Mouse (Mus musculus): Measurements from ENCODE around the gene Pot1a. TPM values are rescaled to one million over a fixed set of nuclear protein-coding genes. Genes with fewer than 3 reads are reported as not detected.

Pot1a gene
- polyA plus RNA-seq, 1 experiment from 2014 or later: 33.4 TPM

GRCm38 (mm10) chr6:25709250-25709895, 99.7 kb downstream of the Pot1a start:
- H3K27me3 ChIP-seq: no peaks in the 10 kb centered on the region
- H3K36me3 ChIP-seq: no peaks in the 10 kb centered on the region
- no peak overlapping the region for H3K4me3 ChIP-seq (replicated peaks)
- no peak overlapping the region for H3K27ac ChIP-seq
- no peak overlapping the region for H3K9ac ChIP-seq (replicated peaks)
- 49% methylated on average over 6 of the region's 6 CpGs for WGBS
- 0 out of 2 replicates have a peak, but pooled peaks have one; percentile 58 for ATAC-seq
- no peaks in the 10 kb centered on the region for H3K4me1 ChIP-seq (replicated peaks)
- H3K4me2 ChIP-seq (replicated peaks): no peak overlapping the region
- no peaks in the 10 kb centered on the region for H3K9me3 ChIP-seq

DNA sequence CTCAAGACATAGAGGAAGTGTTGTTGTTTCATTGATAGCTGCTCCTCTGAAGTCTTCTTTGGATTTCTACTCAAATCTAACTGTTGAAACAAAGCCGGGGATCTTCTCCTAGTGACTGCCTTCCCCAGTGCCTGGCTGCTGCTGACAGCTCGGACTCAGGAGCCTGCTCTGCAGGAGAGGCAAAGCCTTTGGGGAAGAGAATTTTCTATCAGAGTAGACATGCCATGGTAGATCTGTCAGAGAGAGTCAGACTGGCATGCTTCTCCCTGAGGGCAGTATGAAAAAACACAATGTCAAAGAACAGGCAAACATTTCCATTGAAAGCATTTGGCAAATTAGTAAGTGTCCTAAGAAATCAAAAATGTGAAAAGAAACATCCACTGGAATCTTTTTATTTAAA, 109.1 kb downstream of the Pot1a start:
- H3K27ac ChIP-seq: no peak overlapping the region
- H3K9ac ChIP-seq (replicated peaks): no peak overlapping the region
- H3K4me3 ChIP-seq (replicated peaks): no peak overlapping the region
- H3K9me3 ChIP-seq: no peaks in the 10 kb centered on the region
- no peak for ATAC-seq
- no peaks in the 10 kb centered on the region for H3K36me3 ChIP-seq
- H3K4me2 ChIP-seq (replicated peaks): no peak overlapping the region
- WGBS: 36% methylated on average over 2 of the region's 2 CpGs
- H3K27me3 ChIP-seq: no peaks in the 10 kb centered on the region
- no peaks in the 10 kb centered on the region for H3K4me1 ChIP-seq (replicated peaks)

Other genes with a start within 250 kb of the Pot1a start
- 1.4 and 2.5 TPM in 2 replicates for gene Gpr37, start 118.5 kb downstream of the Pot1a start, polyA plus RNA-seq (2015; fragmentation: Nextera tagmentation; extraction: Ambion mirVana)

Measured in midbrain, embryonic 13.5 days (tissue).